8 mouse cellular contexts compared by ENCODE assay signal in genomic region chr5:134098976-134099375, GRCm38 (mm10). TPM values are rescaled to one million over a fixed set of nuclear protein-coding genes. Genes with fewer than 3 reads are reported as not detected.
A peak's percentile ranks its signal among the peaks of the same experiment; 100 is the strongest.
DNase-seq lines count a peak whose midpoint lies in the region; ATAC-seq and TF ChIP-seq lines count a peak whose summit lies in the region.

No protein-coding gene starts in this region.

- no peaks in the 10 kb centered on the region for H3K9me3 ChIP-seq in liver, embryonic 15.5 days (replicated peaks)

- no peaks in the 10 kb centered on the region for H3K36me3 ChIP-seq in liver, embryonic 15.5 days (replicated peaks)

- no peak for TF ChIP-seq POLR2A in bone marrow macrophage, adult 2 months (IDR thresholded peaks at IDR 0.05; ENCODE audit: borderline replicate concordance, low read depth, low read length)

- WGBS in liver, embryonic 15.5 days (ENCODE audit: insufficient replicate concordance) = under 1% methylated on average over 17 of the region's 17 CpGs

- TF ChIP-seq CTCF in bone marrow macrophage, adult 2 months (IDR thresholded peaks at IDR 0.05; ENCODE audit: low read depth, low read length) = no peak

- H3K4me2 ChIP-seq in liver, embryonic 15.5 days = peak overlapping the region; percentile 83

- peak; percentile 30 to 56 for DNase-seq in left cerebral cortex, adult 18-20 months (ENCODE audit: low spot score in 2 of 2)
- no peak for DNase-seq in left cerebral cortex, adult 11 months (ENCODE audit: low spot score)
- DNase-seq in kidney, adult 9 months = peak; percentile 50
- peak; percentile 61 to 68 for DNase-seq in right cerebral cortex, postnatal 10 days (ENCODE audit: low spot score in 2 of 2)

- peaks cover 25% of the 10 kb centered on the region for H3K4me1 ChIP-seq in bone marrow macrophage, adult 2 months (ENCODE audit: control insufficient read depth, insufficient read depth, low read length)
- peaks cover 6% of the 10 kb centered on the region for H3K4me1 ChIP-seq in liver, embryonic 15.5 days (replicated peaks)

- 0 out of 2 replicates have a peak overlapping the region, but pooled peaks have one; percentile 45 for H3K9ac ChIP-seq in liver, embryonic 15.5 days

- peak overlapping the region; percentile 75 for H3K4me3 ChIP-seq in bone marrow macrophage, adult 2 months (ENCODE audit: insufficient read depth, low read length)
- peak overlapping the region; percentile 58 for H3K4me3 ChIP-seq in liver, embryonic 15.5 days (replicated peaks)

- no peak overlapping the region for H3K27ac ChIP-seq in bone marrow macrophage, adult 2 months (ENCODE audit: insufficient read depth, low read depth, low read length)
- H3K27ac ChIP-seq in liver, embryonic 15.5 days (replicated peaks) = no peak overlapping the region

- 0 out of 2 replicates have a peak, but pooled peaks have one; percentile 2 for ATAC-seq in granulocyte monocyte progenitor cell, adult 5-6 weeks (replicated peaks; ENCODE audit: poor library complexity, severe bottlenecking)
- peak; percentile 31 for ATAC-seq in liver, embryonic 15.5 days (ENCODE audit: insufficient read depth)
- ATAC-seq in activated CD4-positive, CD25-positive, alpha-beta regulatory T cell, adult 4 months = no peak

- peaks cover 22% of the 10 kb centered on the region for H3K27me3 ChIP-seq in liver, embryonic 15.5 days

RNA-seq across cellular contexts. Expression of gene Castor2, which starts 0.5 kb away (rescaled TPM):
- total RNA-seq in left cerebral cortex, adult 18-20 months (2021) = 10 to 100 TPM; 71.2 to 88.0 TPM
- 10.7 and 18.9 TPM in 2 replicates for polyA plus RNA-seq in bone marrow macrophage, adult 2 months (2012; ENCODE audit: insufficient read depth, insufficient read length, missing spikeins)
- 1.2 and 1.3 TPM in 2 replicates for total RNA-seq in granulocyte monocyte progenitor cell, adult 5-6 weeks (2014; fragmentation: Nextera tagmentation)
- total RNA-seq in granulocyte monocyte progenitor cell, adult 5-6 weeks (2017) = 0.30 and 3.0 TPM in 2 replicates
- polyA plus RNA-seq in liver, embryonic 15.5 days (2015; fragmentation: Nextera tagmentation; extraction: Ambion mirVana) = 0.45 and 0.54 TPM in 2 replicates
- 1 to 10 TPM; 4.3 to 4.6 TPM for polyA plus RNA-seq in activated CD4-positive, CD25-positive, alpha-beta regulatory T cell, adult 4 months (2017; shearing (Covaris generic))
